Mouse (Mus musculus) adrenal gland, adult (tissue): ENCODE results near the gene Reg3d.
"Not testable (repeated sequence)": the region's sequence is repeated elsewhere in the genome, so short reads cannot be mapped to it uniquely, and the experiment has no call there.

Experiments used
- DNase-seq, 2 experiments: peaks; one replicate each; pipeline ENCODE4 v3.0.0; 2022 to 2023; ENCODE audit warnings: low spot score in 1 of 2; ENCODE audit not compliant: inconsistent age in 2 of 2

Reg3d gene

DNA sequence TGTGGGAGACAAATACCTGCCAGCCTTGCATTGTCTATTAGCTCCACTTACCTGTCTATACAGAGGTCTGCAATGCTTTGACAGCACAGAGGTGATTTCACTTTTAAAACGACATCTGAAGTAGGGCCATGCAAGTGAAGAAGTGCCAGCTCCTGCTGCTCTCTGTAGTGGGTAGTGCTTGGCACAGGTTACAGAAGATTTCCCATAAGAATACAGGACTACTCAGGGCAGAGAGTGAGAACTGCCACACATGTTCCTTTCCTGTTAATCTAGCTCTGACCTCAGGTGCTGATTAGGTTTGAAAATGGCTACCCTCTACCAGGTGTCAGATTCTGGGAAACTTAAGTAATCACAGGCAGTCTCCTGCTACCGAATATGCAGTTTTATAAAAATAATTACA lies at the start of gene Reg3d:
Reg3d (minus strand) TSS at position 101 of the 400 bp plus-strand sequence.
- DNase-seq: peak in 1 of 2 experiments; percentile 9

DNA sequence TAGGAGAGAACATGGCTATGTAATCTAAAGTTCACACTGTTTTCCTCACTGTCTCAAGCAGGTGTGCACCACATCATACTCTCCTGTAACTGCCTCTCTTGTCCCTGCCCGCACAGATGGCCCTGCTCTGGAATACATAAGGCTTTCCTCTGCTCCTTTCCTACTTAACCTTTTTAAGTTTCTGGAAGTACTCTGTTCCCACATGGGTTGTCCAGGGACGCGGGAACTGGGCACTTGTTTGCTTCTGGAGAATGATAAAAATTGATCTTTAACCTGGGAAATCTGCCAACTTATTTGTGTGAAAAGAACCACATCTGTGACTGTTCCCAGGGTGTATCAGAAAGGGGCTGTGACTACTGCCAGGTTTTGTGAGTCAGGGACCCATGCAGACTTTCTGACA lies 46.8 kb upstream of the Reg3d start:
- DNase-seq: no peak

DNA sequence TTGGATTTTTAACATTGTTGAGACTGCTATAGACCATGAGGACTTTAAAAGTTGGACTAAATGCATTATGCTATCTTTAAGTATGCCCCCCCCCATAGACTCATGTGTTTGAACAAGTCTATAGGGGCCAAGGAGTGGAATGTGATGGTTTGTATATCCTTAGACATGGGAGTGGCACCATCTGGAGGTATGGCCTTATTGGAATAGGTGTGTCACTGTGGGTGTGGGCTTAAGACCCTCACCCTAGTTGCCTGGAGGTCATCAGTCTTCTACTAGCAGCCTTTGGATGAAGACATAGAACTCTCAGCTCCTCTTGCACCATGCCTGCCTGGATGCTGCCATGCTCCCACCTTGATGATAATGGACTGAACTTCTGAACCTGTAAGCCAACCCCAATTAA lies 43.7 kb upstream of the Reg3d start, which contains the start of gene Reg1:
Reg1 (plus strand) TSS at position 301 of the 400 bp plus-strand sequence.
- DNase-seq: not testable (repeated sequence)

DNA sequence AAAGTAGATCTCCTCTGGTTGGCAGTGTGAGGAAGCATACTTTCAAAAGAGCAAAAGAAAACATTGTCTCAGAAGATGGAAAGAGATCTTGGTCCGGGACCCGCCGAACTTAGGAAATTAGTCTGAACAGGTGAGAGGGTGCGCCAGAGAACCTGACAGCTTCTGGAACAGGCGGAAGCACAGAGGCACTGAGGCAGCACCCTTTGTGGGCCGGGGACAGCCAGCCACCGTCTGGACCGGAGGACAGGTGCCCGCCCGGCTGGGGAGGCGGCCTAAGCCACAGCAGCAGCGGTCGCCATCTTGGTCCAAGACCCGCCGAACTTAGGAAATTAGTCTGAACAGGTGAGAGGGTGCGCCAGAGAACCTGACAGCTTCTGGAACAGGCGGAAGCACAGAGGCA lies 16.7 kb upstream of the Reg3d start, which contains the start of gene Reg2:
Reg2 (plus strand) TSS at position 301 of the 400 bp plus-strand sequence.
- DNase-seq: not testable (repeated sequence)

DNA sequence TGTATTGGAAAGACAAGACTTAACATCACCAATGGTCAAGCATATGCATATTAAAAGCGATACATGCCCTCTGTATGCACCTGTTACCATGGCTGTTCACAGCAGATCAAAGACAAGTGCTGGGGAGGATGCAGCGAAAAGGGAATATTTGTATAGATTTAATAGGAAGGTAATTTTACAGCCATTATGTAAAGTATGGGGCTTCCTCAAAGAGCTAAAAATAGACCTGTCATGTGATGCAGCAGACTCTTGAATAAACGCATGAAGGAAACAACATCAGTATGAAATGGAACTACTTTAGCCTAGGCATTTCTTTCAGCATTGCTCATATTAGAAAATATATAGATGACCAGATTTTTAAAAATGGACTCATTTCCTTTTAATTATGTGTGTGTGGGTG lies 6.9 kb upstream of the Reg3d start:
- no peak for DNase-seq

DNA sequence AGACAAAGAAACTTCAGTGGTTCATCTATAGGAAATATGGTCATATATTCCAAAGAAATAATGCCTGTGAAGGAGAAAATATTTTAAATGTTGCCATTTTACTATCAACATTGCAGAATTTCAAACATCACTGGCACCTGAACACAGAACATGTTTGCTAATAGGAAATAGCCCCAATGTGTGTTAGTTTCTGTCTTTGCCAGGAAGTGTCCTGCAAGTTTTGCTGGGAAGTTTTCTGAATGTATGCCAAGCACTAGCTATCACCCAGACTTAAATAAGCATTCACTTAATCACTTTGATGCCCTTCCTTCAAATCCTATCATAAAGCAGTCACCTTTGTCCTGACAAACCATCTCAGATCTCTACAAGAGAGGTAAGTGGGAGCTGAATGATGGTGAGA lies 1.7 kb upstream of the Reg3d start, which contains the start of gene Reg3a:
Reg3a (plus strand) TSS at position 301 of the 400 bp plus-strand sequence.
- no peak for DNase-seq

DNA sequence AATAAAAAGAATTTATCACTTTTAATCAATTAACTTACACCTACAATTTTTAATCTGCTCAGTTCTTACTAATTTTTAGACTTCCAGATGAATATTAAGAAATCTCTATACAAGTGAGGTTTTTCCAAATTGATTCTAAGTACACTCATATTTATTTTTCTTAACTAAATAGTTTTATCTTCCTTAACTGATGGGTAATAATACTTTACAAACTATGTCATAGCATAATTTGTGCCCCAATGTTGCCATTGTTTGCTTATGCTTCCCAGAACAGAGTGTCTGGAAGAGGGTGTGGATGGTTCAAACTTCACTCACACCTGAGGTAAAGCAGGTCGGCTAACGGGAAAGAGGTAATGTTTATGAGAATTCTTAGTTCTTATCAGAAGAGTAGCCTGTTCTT lies 8.3 kb downstream of the Reg3d start, which contains the start of gene Reg3b:
Reg3b (plus strand) TSS at position 301 of the 400 bp plus-strand sequence.
- DNase-seq: no peak

DNA sequence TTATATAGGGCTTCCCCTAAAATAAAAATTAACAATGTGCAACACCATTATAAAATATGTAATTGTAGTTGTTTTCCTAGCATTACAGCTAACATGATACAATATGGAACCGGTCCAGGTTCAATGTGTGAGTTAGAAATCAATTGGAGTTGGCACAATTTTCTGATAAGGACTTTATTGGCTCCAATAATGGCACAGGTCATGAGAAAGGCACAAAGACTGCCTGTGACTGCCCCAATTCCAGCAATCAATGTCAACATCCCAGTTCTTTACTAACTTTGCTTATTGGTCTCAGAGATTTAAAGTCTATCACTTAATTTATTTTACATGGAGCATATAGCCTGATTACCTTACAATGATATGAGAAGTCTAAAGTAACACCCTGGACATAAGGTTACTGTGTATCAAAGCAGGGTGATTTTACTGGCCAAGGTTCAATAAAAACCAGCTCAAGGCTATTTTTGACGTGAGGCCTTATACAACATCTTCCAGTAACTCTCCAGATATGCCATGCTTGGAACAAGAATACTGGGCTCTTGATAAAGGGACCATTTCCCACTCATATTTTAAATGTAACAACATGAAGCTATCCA lies 16.6 kb downstream of the Reg3d start:
- peak in 1 of 2 experiments; percentile 37 for DNase-seq

DNA sequence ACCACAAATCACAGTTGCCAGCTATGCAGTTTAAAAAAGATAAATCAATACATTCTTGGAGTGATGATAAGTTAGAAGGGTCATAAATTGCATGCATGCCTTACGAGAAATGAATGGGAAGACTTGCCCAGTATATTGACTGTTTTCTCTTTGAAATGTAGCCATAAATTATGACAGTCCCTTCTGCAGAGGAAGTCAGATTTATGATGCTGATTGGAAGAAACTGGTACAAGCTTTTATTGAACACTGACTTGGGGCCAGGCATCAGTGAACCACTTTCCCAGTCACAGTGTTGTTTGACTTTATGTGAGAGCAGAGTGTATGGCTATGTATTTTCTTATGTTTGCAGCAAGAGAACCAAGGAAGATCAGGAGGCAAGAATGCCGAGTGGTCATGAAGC lies 37.0 kb downstream of the Reg3d start:
- no peak for DNase-seq

DNA sequence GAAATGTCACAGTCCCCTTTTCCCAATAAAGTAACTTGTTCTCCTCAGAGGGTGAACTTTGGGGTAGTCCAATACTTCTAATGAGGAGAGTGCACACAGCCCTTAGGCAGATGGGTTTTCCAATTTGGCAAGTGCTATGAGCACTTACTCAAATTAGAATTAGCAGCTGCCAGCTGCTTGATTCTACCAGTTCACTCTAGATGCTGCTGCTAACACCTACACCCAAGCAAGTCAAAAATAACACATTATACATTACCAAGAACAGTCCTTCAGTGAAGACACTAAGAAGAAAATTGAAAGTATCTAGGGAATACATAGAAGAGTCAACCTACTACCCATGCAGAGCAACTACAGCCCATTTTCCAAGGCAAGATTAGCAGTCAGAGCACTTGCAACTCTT lies 38.4 kb downstream of the Reg3d start:
- DNase-seq: no peak

DNA sequence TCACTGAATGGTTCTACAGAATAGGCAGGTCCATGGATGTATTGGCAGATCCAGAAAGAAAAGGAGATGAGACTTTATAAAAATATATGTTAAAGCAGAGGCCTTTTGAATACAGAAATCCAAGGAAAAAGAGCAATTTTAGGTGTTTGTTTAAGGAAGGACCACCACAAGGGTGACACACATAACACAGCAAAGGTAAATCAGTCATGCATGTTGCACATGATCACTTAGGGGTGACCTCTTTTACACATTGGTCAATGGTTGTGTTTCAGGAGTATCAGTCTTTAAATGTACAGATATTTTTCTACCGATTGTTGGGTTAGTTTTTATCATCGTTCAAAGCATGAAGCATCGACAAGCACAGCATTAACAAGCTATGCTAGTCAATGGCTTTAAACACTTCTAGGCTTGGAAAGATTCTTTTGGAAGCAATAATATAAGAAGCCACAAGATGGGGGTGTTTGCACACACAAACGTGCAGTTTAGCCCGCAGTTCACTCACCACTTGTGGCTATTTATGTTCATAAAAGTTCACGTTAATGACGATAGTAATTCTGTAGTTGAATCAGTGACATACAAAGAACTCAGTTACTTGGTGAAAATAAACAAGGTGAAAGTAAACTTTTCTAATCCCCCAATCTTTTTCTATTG lies 46.6 kb downstream of the Reg3d start:
- peak in 1 of 2 experiments; percentile 60 for DNase-seq

DNA sequence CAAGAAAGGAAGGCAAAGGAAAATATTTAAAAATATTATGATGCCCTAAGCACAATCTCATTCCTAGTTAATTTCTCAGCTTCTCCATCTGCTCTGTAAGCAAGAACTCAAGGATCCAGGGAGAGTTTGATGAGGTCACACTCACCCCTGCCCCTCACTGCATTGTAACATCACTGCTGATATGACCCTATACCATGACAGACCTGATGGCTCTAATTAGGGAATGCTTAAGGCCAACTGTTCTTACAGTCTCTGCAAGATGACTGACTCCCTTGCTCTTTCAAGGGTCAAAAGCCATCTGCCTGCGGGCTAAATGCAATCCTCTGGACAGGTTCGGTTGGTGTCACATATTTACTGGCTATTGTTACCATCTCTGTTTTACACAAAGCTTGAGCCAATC lies 49.5 kb downstream of the Reg3d start:
- DNase-seq: no peak

DNA sequence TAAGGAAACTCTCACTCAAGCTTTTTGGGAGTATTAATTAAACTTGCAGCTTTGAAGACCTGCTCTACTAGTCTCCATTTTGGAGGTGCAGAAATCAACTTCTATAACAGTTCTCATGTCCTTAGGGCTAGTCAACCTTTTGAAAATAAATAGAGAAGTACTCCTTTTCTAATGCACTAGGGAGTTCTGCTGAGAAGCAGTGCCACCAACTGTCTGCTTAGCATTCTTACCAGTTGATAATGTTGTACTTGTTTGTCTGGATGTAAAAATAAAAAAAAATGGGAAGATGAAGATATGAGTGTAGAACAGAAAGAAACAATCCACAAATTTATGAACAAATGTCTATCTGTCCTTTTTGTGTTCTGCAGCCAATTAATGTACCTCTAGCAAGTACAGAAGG lies 50.9 kb downstream of the Reg3d start:
- no peak for DNase-seq
